Mouse (Mus musculus) erythroblast, embryonic 14.5 days (primary cell): ENCODE data around the gene Rrp9. TPM values are rescaled to one million over a fixed set of nuclear protein-coding genes. Genes with fewer than 3 reads are reported as not detected.

Experiments used
- H3K27me3 ChIP-seq: 2 replicates; pipeline ENCODE4 v1.6.1; 2012; ENCODE audit warnings: inconsistent platforms; ENCODE audit not compliant: control insufficient read depth
- H3K36me3 ChIP-seq: 2 replicates; pipeline ENCODE4 v1.6.1; 2012; ENCODE audit warnings: mild to moderate bottlenecking, inconsistent platforms; ENCODE audit not compliant: control insufficient read depth
- H3K4me1 ChIP-seq: 2 replicates; pipeline ENCODE4 v1.6.1; 2012; ENCODE audit warnings: inconsistent platforms; ENCODE audit not compliant: control insufficient read depth
- H3K4me3 ChIP-seq: replicated peaks from 2 replicates; pipeline ENCODE3; 2012; ENCODE audit warnings: moderate library complexity, mild to moderate bottlenecking, inconsistent platforms
- H3K9me3 ChIP-seq: 2 replicates; pipeline ENCODE4 v1.6.1; 2012; ENCODE audit warnings: low read length, inconsistent platforms, mixed read lengths; ENCODE audit not compliant: control insufficient read depth
- GATA1 ChIP-seq: IDR thresholded peaks from 2 replicates; pipeline ENCODE4 v1.6.1; 2012; ENCODE audit warnings: low read length, inconsistent platforms, mixed read lengths
- TAL1 ChIP-seq: IDR thresholded peaks from 3 replicates; pipeline ENCODE4 v1.6.1; 2012; ENCODE audit warnings: low read length, inconsistent platforms, mixed read lengths
- polyA plus RNA-seq: library from polyadenylated mRNA; stranded (reverse); fragments of >175 nt; gene quantifications from 2 replicates; pipeline ENCODE4 v1.2.3, GENCODE M21; 2012

The Rrp9 gene
- polyA plus RNA-seq, 1 experiment, result 9.9 TPM

- H3K4me1 ChIP-seq, result no peaks in the 10 kb centered on the region
- TF ChIP-seq TAL1 (no peak), GATA1 (no peak)
- H3K4me3 ChIP-seq, result no peak overlapping the region
- no peaks in the 10 kb centered on the region for H3K36me3 ChIP-seq
- no peaks in the 10 kb centered on the region for H3K9me3 ChIP-seq
- no peaks in the 10 kb centered on the region for H3K27me3 ChIP-seq
Measured at GRCm38 (mm10) chr9:106534296-106534695, 58.5 kb downstream of the Rrp9 start.

GRCm38 (mm10) chr9:106534975-106535374 is 59.2 kb downstream of the Rrp9 start:
- Histone ChIP-seq H3K9me3 (no peaks in the 10 kb centered on the region), H3K4me1 (no peaks in the 10 kb centered on the region), H3K36me3 (no peaks in the 10 kb centered on the region), H3K4me3 (no peak overlapping the region), H3K27me3 (no peaks in the 10 kb centered on the region)
- TF ChIP-seq GATA1 (no peak), TAL1 (no peak)

Other genes starting within 250 kb of the Rrp9 start
- gene Alas1, start 227.3 kb upstream of the Rrp9 start, polyA plus RNA-seq, result 0.43 and 0.52 TPM in 2 replicates
- gene Poc1a, start 194.9 kb upstream of the Rrp9 start, polyA plus RNA-seq, result 1.8 and 3.7 TPM in 2 replicates
- gene Dusp7, start 107.3 kb upstream of the Rrp9 start, polyA plus RNA-seq, result 0.19 and 0.23 TPM in 2 replicates
- 2.4 and 3.8 TPM in 2 replicates for gene Rpl29, start 46.5 kb upstream of the Rrp9 start, polyA plus RNA-seq
- 0.42 and 0.50 TPM in 2 replicates for gene Acy1, start 37.6 kb upstream of the Rrp9 start, polyA plus RNA-seq
- gene Abhd14b, start 28.5 kb upstream of the Rrp9 start, polyA plus RNA-seq, result 0.07 TPM in 1 of 2 replicates, not detected in the other
- gene Abhd14a, start 28.3 kb upstream of the Rrp9 start, polyA plus RNA-seq, result 0.42 and 0.64 TPM in 2 replicates
- 0.21 and 0.90 TPM in 2 replicates for gene Pcbp4, start 22.7 kb upstream of the Rrp9 start, polyA plus RNA-seq
- gene Gpr62, start 10.0 kb upstream of the Rrp9 start, polyA plus RNA-seq, result not detected in 2 replicates
- gene Parp3, start 986 bp downstream of the Rrp9 start, polyA plus RNA-seq, result 0.05 TPM in 1 of 2 replicates, not detected in the other
- gene Iqcf1, start 24.0 kb downstream of the Rrp9 start, polyA plus RNA-seq, result not detected in 2 replicates
- gene Iqcf5, start 38.6 kb downstream of the Rrp9 start, polyA plus RNA-seq, result not detected in 2 replicates
- gene Iqcf3, start 85.7 kb downstream of the Rrp9 start, polyA plus RNA-seq, result not detected in 2 replicates
- gene Iqcf4, start 95.0 kb downstream of the Rrp9 start, polyA plus RNA-seq, result not detected in 2 replicates
- not detected in 2 replicates for gene Iqcf6, start 150.6 kb downstream of the Rrp9 start, polyA plus RNA-seq
- gene Grm2, start 180.1 kb downstream of the Rrp9 start, polyA plus RNA-seq, result not detected in 2 replicates
- 0.63 and 0.69 TPM in 2 replicates for gene Tex264, start 210.0 kb downstream of the Rrp9 start, polyA plus RNA-seq